Mouse (Mus musculus): ENCODE results near the gene Adora2a. TPM values are rescaled to one million over a fixed set of nuclear protein-coding genes. Genes with fewer than 3 reads are reported as not detected.
"Not testable (repeated sequence)": the region's sequence is repeated elsewhere in the genome, so short reads cannot be mapped to it uniquely, and the experiment has no call there.

Gene Adora2a
- total and polyA plus RNA-seq, 3 experiments, result 7.1 to 14.3 (median 7.2) TPM

DNA sequence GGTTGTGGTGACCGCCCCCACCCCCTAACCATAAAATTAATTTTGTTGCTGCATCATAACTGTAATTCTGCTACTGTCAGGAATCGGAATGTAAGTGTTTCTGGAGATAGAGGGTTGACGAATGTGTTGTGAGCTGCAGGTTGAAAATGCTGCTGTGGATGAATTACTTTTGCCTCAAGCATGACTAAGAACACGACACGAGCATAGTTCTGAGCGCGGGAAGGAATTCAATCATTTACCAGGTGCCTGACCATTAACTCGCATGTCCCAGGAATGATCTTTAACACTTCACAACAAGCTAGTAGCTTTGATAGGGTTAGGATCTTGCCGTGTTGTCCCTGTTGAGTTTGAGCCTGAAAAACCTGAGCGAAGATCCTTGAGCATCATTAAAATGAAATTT is 20.6 kb downstream of the Adora2a start:
- no peak overlapping the region for H3K27ac ChIP-seq
- 92% methylated on average over 10 of the region's 10 CpGs for WGBS
- H3K4me1 ChIP-seq (ENCODE audit: control insufficient read depth, insufficient read depth, low read length), result peaks cover 5% of the 10 kb centered on the region; the same call in 1 of the 2 replicates
- no peaks in the 10 kb centered on the region for H3K27me3 ChIP-seq (ENCODE audit: control insufficient read depth, insufficient read depth, low read length)
- no peaks in the 10 kb centered on the region for H3K79me2 ChIP-seq (replicated peaks; ENCODE audit: control insufficient read depth, insufficient read depth, low read length)
- H3K4me3 ChIP-seq, result no peak overlapping the region
- no peak for DNase-seq
- TF ChIP-seq POLR2A (IDR thresholded peaks at IDR 0.05; ENCODE audit: insufficient read depth, low read depth, low read length) (no peak), EP300 (IDR thresholded peaks at IDR 0.05; ENCODE audit: insufficient read depth, low read depth, low read length) (no peak), CTCF (IDR thresholded peaks at IDR 0.05) (no peak)
- H3K36me3 ChIP-seq (ENCODE audit: control insufficient read depth, insufficient read depth, low read length), result no peaks in the 10 kb centered on the region; the same call in none of the 2 replicates
- intact Hi-C loops (cut with DNase I), result no loop called here
- no peak overlapping the region for H3K9ac ChIP-seq (ENCODE audit: low read depth, low read length)

DNA sequence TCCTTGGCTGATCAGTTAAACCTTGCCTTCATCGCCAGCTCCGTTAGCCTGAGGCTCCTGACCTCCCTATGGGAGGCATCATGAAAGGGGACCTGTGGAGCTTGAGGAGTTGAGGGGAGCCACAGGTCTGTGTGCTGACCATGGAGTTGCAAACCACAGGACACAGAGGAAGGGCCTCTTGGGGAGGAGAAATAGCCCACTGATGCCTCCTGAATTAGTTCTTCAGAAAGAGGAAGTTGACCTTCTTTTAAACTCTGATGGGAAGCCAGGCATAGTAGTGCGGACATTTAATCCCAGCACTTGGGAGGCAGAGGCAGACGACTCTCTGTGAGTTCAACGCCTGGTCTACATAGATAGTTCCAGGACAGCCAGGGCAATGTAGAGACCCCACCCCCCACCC is 22.2 kb downstream of the Adora2a start:
- H3K79me2 ChIP-seq (replicated peaks; ENCODE audit: control insufficient read depth, insufficient read depth, low read length), result no peaks in the 10 kb centered on the region
- H3K4me1 ChIP-seq (ENCODE audit: control insufficient read depth, insufficient read depth, low read length), result peaks cover 3% of the 10 kb centered on the region; the same call in 1 of the 2 replicates
- intact Hi-C loops (cut with DNase I), result no loop called here
- DNase-seq, result no peak
- H3K27me3 ChIP-seq (ENCODE audit: control insufficient read depth, insufficient read depth, low read length), result no peaks in the 10 kb centered on the region
- H3K4me3 ChIP-seq, result no peak overlapping the region
- no peak for TF ChIP-seq CTCF (IDR thresholded peaks at IDR 0.05)
- no peak for TF ChIP-seq EP300 (IDR thresholded peaks at IDR 0.05; ENCODE audit: insufficient read depth, low read depth, low read length)
- no peak for TF ChIP-seq POLR2A (IDR thresholded peaks at IDR 0.05; ENCODE audit: insufficient read depth, low read depth, low read length)
- H3K27ac ChIP-seq, result no peak overlapping the region
- no peak overlapping the region for H3K9ac ChIP-seq (ENCODE audit: low read depth, low read length)
- H3K36me3 ChIP-seq (ENCODE audit: control insufficient read depth, insufficient read depth, low read length), result no peaks in the 10 kb centered on the region; the same call in 1 of the 2 replicates
- 82% methylated on average over 5 of the region's 5 CpGs for WGBS

DNA sequence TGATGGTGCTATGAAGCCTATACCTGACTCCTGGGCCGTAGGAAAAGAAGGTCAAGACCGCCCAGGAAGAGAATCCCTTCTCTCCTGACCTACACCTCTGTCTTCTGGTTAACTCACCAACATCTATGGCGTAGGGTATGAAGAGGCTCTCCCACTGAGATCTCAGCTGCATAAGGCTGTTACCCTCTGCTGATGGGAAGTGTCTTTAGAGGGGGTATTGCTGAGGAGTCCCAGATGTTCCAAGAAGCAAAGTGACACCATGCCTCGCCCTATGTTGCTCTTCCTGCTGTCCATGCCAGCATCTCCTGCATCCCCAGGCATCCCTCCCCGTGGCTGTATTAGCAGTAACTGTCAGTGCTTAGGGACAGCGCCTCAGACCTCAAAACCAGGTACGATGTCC is 22.7 kb downstream of the Adora2a start:
- intact Hi-C loops (cut with DNase I), result no loop called here
- no peak for TF ChIP-seq EP300 (IDR thresholded peaks at IDR 0.05; ENCODE audit: insufficient read depth, low read depth, low read length)
- no peak for TF ChIP-seq CTCF (IDR thresholded peaks at IDR 0.05)
- TF ChIP-seq POLR2A (IDR thresholded peaks at IDR 0.05; ENCODE audit: insufficient read depth, low read depth, low read length), result no peak
- Histone ChIP-seq H3K4me3 (no peak overlapping the region), H3K27ac (no peak overlapping the region), H3K27me3 (ENCODE audit: control insufficient read depth, insufficient read depth, low read length) (no peaks in the 10 kb centered on the region), H3K79me2 (replicated peaks; ENCODE audit: control insufficient read depth, insufficient read depth, low read length) (no peaks in the 10 kb centered on the region), H3K9ac (ENCODE audit: low read depth, low read length) (no peak overlapping the region), H3K36me3 (ENCODE audit: control insufficient read depth, insufficient read depth, low read length) (no peaks in the 10 kb centered on the region; the same call in 1 of the 2 replicates), H3K4me1 (ENCODE audit: control insufficient read depth, insufficient read depth, low read length) (peaks cover 3% of the 10 kb centered on the region)
- WGBS, result 91% methylated on average over 7 of the region's 7 CpGs
- DNase-seq, result no peak

DNA sequence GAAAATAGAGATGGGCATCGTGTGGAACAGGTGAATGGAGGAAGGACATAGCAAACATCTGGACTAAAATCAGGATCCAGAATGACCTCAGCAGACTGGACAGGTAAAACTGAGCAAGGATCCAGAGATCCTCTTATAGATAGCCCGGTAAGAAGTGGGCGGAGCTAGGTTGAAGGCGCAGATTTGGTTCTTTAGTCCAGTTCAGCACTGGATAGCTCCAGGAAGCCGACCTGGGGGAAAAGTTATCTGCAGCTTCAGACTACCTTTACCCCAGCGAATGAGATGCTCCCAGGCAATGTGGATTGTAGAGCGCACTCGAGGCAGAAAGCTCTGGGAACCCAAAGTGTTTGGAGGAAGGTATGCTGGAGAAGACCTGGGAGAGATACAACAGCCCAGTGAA is 25.3 kb downstream of the Adora2a start:
- no peak overlapping the region for H3K9ac ChIP-seq (ENCODE audit: low read depth, low read length)
- intact Hi-C loops (cut with DNase I), result no loop called here
- 45% methylated on average over 8 of the region's 8 CpGs for WGBS
- no peaks in the 10 kb centered on the region for H3K79me2 ChIP-seq (replicated peaks; ENCODE audit: control insufficient read depth, insufficient read depth, low read length)
- H3K27me3 ChIP-seq (ENCODE audit: control insufficient read depth, insufficient read depth, low read length), result no peaks in the 10 kb centered on the region
- H3K27ac ChIP-seq, result no peak overlapping the region
- H3K36me3 ChIP-seq (ENCODE audit: control insufficient read depth, insufficient read depth, low read length), result peaks cover 5% of the 10 kb centered on the region
- no peak for DNase-seq
- no peak overlapping the region for H3K4me3 ChIP-seq
- TF ChIP-seq EP300 (IDR thresholded peaks at IDR 0.05; ENCODE audit: insufficient read depth, low read depth, low read length), result no peak
- TF ChIP-seq POLR2A (IDR thresholded peaks at IDR 0.05; ENCODE audit: insufficient read depth, low read depth, low read length), result no peak
- TF ChIP-seq CTCF (IDR thresholded peaks at IDR 0.05), result no peak
- peaks cover 4% of the 10 kb centered on the region for H3K4me1 ChIP-seq (ENCODE audit: control insufficient read depth, insufficient read depth, low read length)

DNA sequence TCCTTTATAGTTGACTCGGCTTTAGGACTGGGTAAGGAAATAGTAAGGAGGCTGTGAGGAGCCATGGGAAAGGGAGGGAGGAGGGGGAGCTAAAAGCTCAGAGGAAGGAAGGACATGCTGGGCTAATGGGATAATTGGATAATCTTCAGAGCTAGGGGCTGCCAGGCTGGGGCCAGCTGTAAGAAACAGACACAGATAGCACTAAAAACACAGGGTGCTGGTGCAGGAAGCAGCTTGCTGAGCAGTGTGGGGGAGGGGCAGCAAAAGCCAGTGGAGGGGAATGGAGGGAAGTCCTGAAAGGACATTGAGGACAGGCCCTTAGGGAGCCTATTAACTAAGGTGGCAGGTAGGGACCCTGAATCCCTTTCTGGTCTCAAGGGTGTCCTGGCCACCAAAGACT is 27.9 kb downstream of the Adora2a start:
- H3K27ac ChIP-seq; intact Hi-C loops (cut with DNase I); H3K36me3 ChIP-seq (ENCODE audit: control insufficient read depth, insufficient read depth, low read length); H3K27me3 ChIP-seq (ENCODE audit: control insufficient read depth, insufficient read depth, low read length); DNase-seq; H3K4me1 ChIP-seq (ENCODE audit: control insufficient read depth, insufficient read depth, low read length); H3K4me3 ChIP-seq; H3K9ac ChIP-seq (ENCODE audit: low read depth, low read length); H3K79me2 ChIP-seq (replicated peaks; ENCODE audit: control insufficient read depth, insufficient read depth, low read length): not testable (repeated sequence)
- WGBS, result 37% methylated on average over 1 of the region's 1 CpGs

GRCm38 (mm10) chr10:75345265-75345664 is 28.6 kb downstream of the Adora2a start:
- Histone ChIP-seq H3K36me3 (ENCODE audit: control insufficient read depth, insufficient read depth, low read length) (peaks cover 5% of the 10 kb centered on the region), H3K4me3 (no peak overlapping the region), H3K27me3 (ENCODE audit: control insufficient read depth, insufficient read depth, low read length) (no peaks in the 10 kb centered on the region), H3K9ac (ENCODE audit: low read depth, low read length) (no peak overlapping the region), H3K27ac (no peak overlapping the region; the same call in 1 of the 2 replicates), H3K79me2 (replicated peaks; ENCODE audit: control insufficient read depth, insufficient read depth, low read length) (no peaks in the 10 kb centered on the region), H3K4me1 (ENCODE audit: control insufficient read depth, insufficient read depth, low read length) (peaks cover 5% of the 10 kb centered on the region)
- WGBS, result 6% methylated on average over 2 of the region's 2 CpGs
- intact Hi-C loops (cut with DNase I), result no loop called here
- no peak for TF ChIP-seq POLR2A (IDR thresholded peaks at IDR 0.05; ENCODE audit: insufficient read depth, low read depth, low read length)
- no peak for TF ChIP-seq CTCF (IDR thresholded peaks at IDR 0.05)
- no peak for TF ChIP-seq EP300 (IDR thresholded peaks at IDR 0.05; ENCODE audit: insufficient read depth, low read depth, low read length)
- DNase-seq, result no peak

All from heart, adult 2 months (tissue).